Mouse (Mus musculus): ENCODE data around the gene Lce3b. TPM values are rescaled to one million over a fixed set of nuclear protein-coding genes. Genes with fewer than 3 reads are reported as not detected.

Gene Lce3b
- polyA plus RNA-seq, 1 experiment from 2014 or later: not detected

GRCm38 (mm10) chr3:92944186-92944585 lies 11.4 kb downstream of the Lce3b start, which contains the start of gene Lce3c:
Gene Lce3c, plus strand, starts transcription at chr3:92944486.
- Histone ChIP-seq H3K4me1 (ENCODE audit: control insufficient read depth, insufficient read depth, low read length) (no peaks in the 10 kb centered on the region), H3K4me3 (ENCODE audit: low read depth, low read length) (no peak within 1 kb of the TSS), H3K27ac (ENCODE audit: low read depth, low read length) (no peak within 1 kb of the TSS), H3K4me2 (ENCODE audit: low read depth) (no peak within 1 kb of the TSS), H3K9ac (ENCODE audit: low read length) (no peak within 1 kb of the TSS), H3K36me3 (ENCODE audit: control insufficient read depth, insufficient read depth, low read length) (no peaks in the 10 kb centered on the region), H3K27me3 (ENCODE audit: control insufficient read depth, insufficient read depth, low read length) (no peaks in the 10 kb centered on the region), H3K9me3 (ENCODE audit: control insufficient read depth, low read length) (no peaks in the 10 kb centered on the region)
- no peak for ATAC-seq (ENCODE audit: insufficient read depth, low FRiP score, low TSS enrichment)
- WGBS: 82% methylated on average over 1 of the region's 1 CpGs
- DNase-seq (ENCODE audit: low spot score): no peak

- WGBS: 88% methylated on average over 1 of the region's 1 CpGs
- no peaks in the 10 kb centered on the region for H3K36me3 ChIP-seq (ENCODE audit: control insufficient read depth, insufficient read depth, low read length)
- no peak within 1 kb of the TSS for H3K9ac ChIP-seq (ENCODE audit: low read length)
- DNase-seq (ENCODE audit: low spot score) (no peak), ATAC-seq (ENCODE audit: insufficient read depth, low FRiP score, low TSS enrichment) (no peak)
- H3K4me3 ChIP-seq (ENCODE audit: low read depth, low read length): no peak within 1 kb of the TSS
- H3K27ac ChIP-seq (ENCODE audit: low read depth, low read length): no peak within 1 kb of the TSS
- no peaks in the 10 kb centered on the region for H3K27me3 ChIP-seq (ENCODE audit: control insufficient read depth, insufficient read depth, low read length)
- H3K4me2 ChIP-seq (ENCODE audit: low read depth): no peak within 1 kb of the TSS
- H3K9me3 ChIP-seq (ENCODE audit: control insufficient read depth, low read length): no peaks in the 10 kb centered on the region
- H3K4me1 ChIP-seq (ENCODE audit: control insufficient read depth, insufficient read depth, low read length): no peaks in the 10 kb centered on the region
Measured at GRCm38 (mm10) chr3:92957090-92957489, 24.3 kb downstream of the Lce3b start, which contains the start of gene Lce3d. Gene Lce3d, plus strand, starts transcription at chr3:92957390.

GRCm38 (mm10) chr3:92966761-92967160 lies 34.0 kb downstream of the Lce3b start, which contains the start of gene Lce3e:
Gene Lce3e, plus strand, starts transcription at chr3:92967061.
- Histone ChIP-seq H3K4me1 (ENCODE audit: control insufficient read depth, insufficient read depth, low read length) (no peaks in the 10 kb centered on the region), H3K27me3 (ENCODE audit: control insufficient read depth, insufficient read depth, low read length) (no peaks in the 10 kb centered on the region), H3K9me3 (ENCODE audit: control insufficient read depth, low read length) (no peaks in the 10 kb centered on the region), H3K4me3 (ENCODE audit: low read depth, low read length) (no peak within 1 kb of the TSS), H3K36me3 (ENCODE audit: control insufficient read depth, insufficient read depth, low read length) (no peaks in the 10 kb centered on the region), H3K4me2 (ENCODE audit: low read depth) (no peak within 1 kb of the TSS), H3K9ac (ENCODE audit: low read length) (no peak within 1 kb of the TSS), H3K27ac (ENCODE audit: low read depth, low read length) (no peak within 1 kb of the TSS)
- ATAC-seq (ENCODE audit: insufficient read depth, low FRiP score, low TSS enrichment) (no peak), DNase-seq (ENCODE audit: low spot score) (no peak)
- 99% methylated on average over 2 of the region's 2 CpGs for WGBS

GRCm38 (mm10) chr3:92978484-92978883 lies 45.7 kb downstream of the Lce3b start:
- no peaks in the 10 kb centered on the region for H3K9me3 ChIP-seq (ENCODE audit: control insufficient read depth, low read length)
- no peak for DNase-seq (ENCODE audit: low spot score)
- H3K36me3 ChIP-seq (ENCODE audit: control insufficient read depth, insufficient read depth, low read length): no peaks in the 10 kb centered on the region
- H3K27ac ChIP-seq (ENCODE audit: low read depth, low read length): no peak overlapping the region
- H3K9ac ChIP-seq (ENCODE audit: low read length): no peak overlapping the region
- H3K4me1 ChIP-seq (ENCODE audit: control insufficient read depth, insufficient read depth, low read length): no peaks in the 10 kb centered on the region
- 91% methylated on average over 2 of the region's 2 CpGs for WGBS
- H3K4me2 ChIP-seq (ENCODE audit: low read depth): no peak overlapping the region
- no peak for ATAC-seq (ENCODE audit: insufficient read depth, low FRiP score, low TSS enrichment)
- no peak overlapping the region for H3K4me3 ChIP-seq (ENCODE audit: low read depth, low read length)
- no peaks in the 10 kb centered on the region for H3K27me3 ChIP-seq (ENCODE audit: control insufficient read depth, insufficient read depth, low read length)

Other genes starting within 250 kb of the Lce3b start
- not detected in 2 replicates for gene Lce1d, start 245.8 kb upstream of the Lce3b start, polyA plus RNA-seq (2014; fragmentation: Nextera tagmentation; extraction: Ambion mirVana)
- gene Lce1e, start 223.9 kb upstream of the Lce3b start, polyA plus RNA-seq (2014; fragmentation: Nextera tagmentation; extraction: Ambion mirVana): not detected in 2 replicates
- not detected in 2 replicates for gene Lce1f, start 212.6 kb upstream of the Lce3b start, polyA plus RNA-seq (2014; fragmentation: Nextera tagmentation; extraction: Ambion mirVana)
- gene Gm38119, start 193.9 kb upstream of the Lce3b start, polyA plus RNA-seq (2014; fragmentation: Nextera tagmentation; extraction: Ambion mirVana): not detected in 2 replicates
- not detected in 2 replicates for gene Lce1g, start 180.6 kb upstream of the Lce3b start, polyA plus RNA-seq (2014; fragmentation: Nextera tagmentation; extraction: Ambion mirVana)
- not detected in 2 replicates for gene Lce1h, start 167.9 kb upstream of the Lce3b start, polyA plus RNA-seq (2014; fragmentation: Nextera tagmentation; extraction: Ambion mirVana)
- gene Lce1i, start 154.1 kb upstream of the Lce3b start, polyA plus RNA-seq (2014; fragmentation: Nextera tagmentation; extraction: Ambion mirVana): not detected in 2 replicates
- gene Lce1j, start 142.5 kb upstream of the Lce3b start, polyA plus RNA-seq (2014; fragmentation: Nextera tagmentation; extraction: Ambion mirVana): not detected in 2 replicates
- gene Lce1k, start 125.1 kb upstream of the Lce3b start, polyA plus RNA-seq (2014; fragmentation: Nextera tagmentation; extraction: Ambion mirVana): not detected in 2 replicates
- gene Kprp, start 105.7 kb upstream of the Lce3b start, polyA plus RNA-seq (2014; fragmentation: Nextera tagmentation; extraction: Ambion mirVana): not detected in 2 replicates
- gene Lce1l, start 81.7 kb upstream of the Lce3b start, polyA plus RNA-seq (2014; fragmentation: Nextera tagmentation; extraction: Ambion mirVana): not detected in 2 replicates
- not detected in 2 replicates for gene 2310050C09Rik, start 62.8 kb upstream of the Lce3b start, polyA plus RNA-seq (2014; fragmentation: Nextera tagmentation; extraction: Ambion mirVana)
- not detected in 2 replicates for gene Lce3a, start 6.7 kb upstream of the Lce3b start, polyA plus RNA-seq (2014; fragmentation: Nextera tagmentation; extraction: Ambion mirVana)
- gene Lce3c, start 11.5 kb downstream of the Lce3b start, polyA plus RNA-seq (2014; fragmentation: Nextera tagmentation; extraction: Ambion mirVana): not detected in 2 replicates
- not detected in 2 replicates for gene Lce3d, start 24.4 kb downstream of the Lce3b start, polyA plus RNA-seq (2014; fragmentation: Nextera tagmentation; extraction: Ambion mirVana)
- not detected in 2 replicates for gene Lce3e, start 34.1 kb downstream of the Lce3b start, polyA plus RNA-seq (2014; fragmentation: Nextera tagmentation; extraction: Ambion mirVana)
- gene Lce3f, start 59.2 kb downstream of the Lce3b start, polyA plus RNA-seq (2014; fragmentation: Nextera tagmentation; extraction: Ambion mirVana): not detected in 2 replicates
- 0.68 TPM in 1 of 2 replicates, not detected in the other for gene Crct1, start 82.7 kb downstream of the Lce3b start, polyA plus RNA-seq (2014; fragmentation: Nextera tagmentation; extraction: Ambion mirVana)
- gene Lce1m, start 86.1 kb downstream of the Lce3b start, polyA plus RNA-seq (2014; fragmentation: Nextera tagmentation; extraction: Ambion mirVana): not detected in 2 replicates
- not detected in 2 replicates for gene Gm4858, start 135.8 kb downstream of the Lce3b start, polyA plus RNA-seq (2014; fragmentation: Nextera tagmentation; extraction: Ambion mirVana)
- gene Crnn, start 211.8 kb downstream of the Lce3b start, polyA plus RNA-seq (2014; fragmentation: Nextera tagmentation; extraction: Ambion mirVana): not detected in 2 replicates